Mouse (Mus musculus) CD4-positive helper T cell, adult 2 months (primary cell): ENCODE results near the gene Ddx28.
A peak's percentile ranks its signal among the peaks of the same experiment; 100 is the strongest.

Experiments
- DNase-seq: peaks from one replicate; pipeline ENCODE4 v3.0.0-alpha.2; 2012; ENCODE audit warnings: low read depth, missing footprints, low spot score

The Ddx28 gene

GRCm38 (mm10) chr8:106011643-106011986, at the start of gene Ddx28:
Gene Ddx28 (minus strand): TSS chr8:106011882.
- DNase-seq: no peak

DNA sequence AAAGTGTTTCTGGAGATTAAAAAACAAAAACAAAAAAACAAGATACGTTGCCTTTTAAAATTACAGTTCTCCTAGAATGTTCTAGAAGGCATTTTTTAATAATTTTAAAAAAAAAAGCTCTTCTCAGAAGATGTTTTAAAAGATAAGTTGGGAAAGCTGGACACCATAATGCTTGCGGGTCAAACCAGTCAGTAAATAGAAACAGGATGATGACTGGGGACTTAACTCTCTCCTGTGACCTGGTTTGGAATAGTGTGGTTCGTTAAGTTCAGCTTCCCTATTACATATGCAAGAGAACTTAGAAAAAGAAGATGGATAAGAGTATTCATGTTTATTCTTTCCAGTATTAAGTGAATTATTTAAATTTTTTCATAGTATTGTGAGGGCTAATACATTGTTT, 48.8 kb upstream of the Ddx28 start:
- peak; percentile 18 for DNase-seq

DNA sequence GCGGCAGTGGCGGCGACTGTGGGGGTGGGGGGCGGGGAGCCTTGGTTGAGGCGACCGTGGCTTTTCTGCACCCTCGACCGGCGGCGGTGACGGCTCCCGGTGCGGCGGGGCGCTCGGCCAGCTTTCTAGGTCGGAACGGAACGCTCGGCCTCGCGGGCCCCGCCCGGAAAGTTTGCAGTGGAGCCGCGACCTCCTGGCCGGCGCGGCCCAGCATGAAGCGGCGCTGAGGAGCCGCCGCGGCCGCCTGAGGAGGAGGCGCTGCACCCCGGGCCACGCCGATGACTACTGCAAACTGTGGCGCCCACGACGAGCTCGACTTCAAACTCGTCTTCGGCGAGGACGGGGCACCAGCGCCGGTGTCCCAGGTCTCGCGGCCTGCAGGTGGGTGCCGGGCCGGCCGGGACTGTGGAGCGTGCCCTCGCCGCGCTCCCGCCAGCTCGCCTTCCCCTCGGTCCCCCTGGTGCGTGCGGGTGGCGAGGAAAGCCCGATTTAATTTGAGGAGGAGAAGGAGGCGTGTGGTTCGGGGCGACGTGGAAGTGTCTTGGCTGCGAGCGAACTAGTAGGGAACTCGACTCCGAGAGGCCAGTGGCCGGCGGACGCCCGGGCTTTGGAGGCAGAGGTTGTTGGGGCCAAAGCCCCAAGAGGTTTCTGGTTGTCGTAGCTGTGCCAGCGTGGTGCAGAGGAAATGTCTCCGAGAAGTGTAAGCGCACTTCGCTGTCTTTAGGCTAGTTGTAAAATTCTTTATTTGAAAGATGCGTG, 48.1 kb upstream of the Ddx28 start:
- DNase-seq: no peak

- DNase-seq: peak; percentile 99
Measured at GRCm38 (mm10) chr8:106058731-106059612, 47.3 kb upstream of the Ddx28 start, which contains the start of gene Nfatc3. Gene Nfatc3 (plus strand): TSS chr8:106058840.

- DNase-seq: no peak
Measured at GRCm38 (mm10) chr8:106056455-106056982, 44.8 kb upstream of the Ddx28 start.

DNA sequence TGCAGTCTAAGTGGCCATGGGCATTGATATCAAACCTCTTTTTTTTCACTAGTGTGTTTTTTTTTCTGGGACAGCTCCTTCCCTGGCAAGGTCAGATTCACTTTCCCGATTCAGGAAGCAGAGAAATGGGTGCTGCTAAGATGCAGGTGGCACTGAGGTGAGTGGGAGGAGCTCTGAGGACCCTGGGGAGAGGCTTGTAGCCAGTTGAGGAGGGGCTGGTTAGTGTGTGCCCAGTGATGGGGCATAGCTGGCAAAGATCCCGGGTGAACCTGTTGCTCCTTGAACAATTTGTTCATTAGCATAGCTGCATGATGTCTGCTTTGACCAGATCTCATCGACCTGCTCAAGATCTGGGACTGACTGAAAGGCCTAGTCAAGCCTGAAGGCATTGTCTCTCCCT, 43.4 kb upstream of the Ddx28 start:
- DNase-seq: peak; percentile 34

DNA sequence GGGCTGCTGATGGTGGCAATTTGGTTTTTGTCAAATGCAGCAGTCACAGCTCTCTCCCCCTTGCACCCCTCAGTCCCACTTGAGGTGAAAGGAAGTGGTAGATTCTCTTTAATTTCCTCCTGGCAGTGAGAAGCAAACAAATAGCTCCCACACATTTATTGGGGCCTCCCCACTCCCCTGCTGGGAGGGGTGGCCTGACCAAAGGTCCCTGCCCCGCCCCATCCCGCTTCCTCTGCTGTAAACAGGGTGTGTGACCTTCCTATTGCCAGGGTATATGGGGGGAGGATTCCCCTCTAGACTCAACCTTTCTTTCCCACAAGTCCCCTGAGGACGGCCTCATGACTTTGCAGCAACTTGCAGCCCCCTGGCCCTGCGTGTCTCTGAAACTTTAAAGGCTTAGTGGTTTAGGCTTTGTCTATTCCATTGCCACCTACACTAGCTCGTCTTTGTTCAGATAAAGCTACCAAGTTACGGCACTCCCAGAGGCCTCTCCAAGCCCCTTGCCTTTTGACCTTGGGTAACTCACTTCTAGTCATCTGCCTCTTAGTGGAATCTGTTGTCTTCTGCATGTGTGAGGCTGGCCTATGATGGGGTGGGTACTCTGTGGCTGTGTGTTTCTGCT, 42.6 kb upstream of the Ddx28 start:
- peak; percentile 91 for DNase-seq

DNA sequence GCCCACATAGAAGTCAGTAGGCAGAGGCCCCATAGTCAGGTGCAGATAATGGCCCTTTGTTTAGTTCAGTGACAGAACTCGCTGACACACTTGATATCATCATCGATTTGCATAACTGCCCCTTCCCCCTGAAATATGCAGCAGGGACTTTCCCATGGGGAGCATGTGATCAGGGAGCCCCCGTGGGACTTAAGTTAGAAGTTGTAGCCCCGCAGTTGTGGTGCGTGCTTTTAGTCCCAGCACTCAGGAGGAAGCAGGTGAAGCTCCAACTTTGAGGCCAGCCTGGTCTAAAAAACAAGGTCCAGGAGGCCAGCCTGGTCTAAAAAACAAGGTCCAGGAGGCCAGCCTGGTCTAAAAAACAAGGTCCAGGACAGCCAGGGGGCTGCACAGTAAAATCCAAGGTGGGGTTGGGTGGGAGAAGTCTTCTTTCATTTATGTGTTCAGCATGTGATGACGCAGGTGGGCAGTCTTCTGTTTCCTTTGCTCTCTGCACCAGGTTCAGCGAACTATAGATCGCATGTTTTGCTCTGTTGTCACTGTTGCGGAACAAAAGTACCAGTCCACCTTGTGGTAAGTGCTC, 40.9 kb upstream of the Ddx28 start:
- peak; percentile 74 for DNase-seq

GRCm38 (mm10) chr8:106051068-106051467, 39.4 kb upstream of the Ddx28 start:
- DNase-seq: no peak

DNA sequence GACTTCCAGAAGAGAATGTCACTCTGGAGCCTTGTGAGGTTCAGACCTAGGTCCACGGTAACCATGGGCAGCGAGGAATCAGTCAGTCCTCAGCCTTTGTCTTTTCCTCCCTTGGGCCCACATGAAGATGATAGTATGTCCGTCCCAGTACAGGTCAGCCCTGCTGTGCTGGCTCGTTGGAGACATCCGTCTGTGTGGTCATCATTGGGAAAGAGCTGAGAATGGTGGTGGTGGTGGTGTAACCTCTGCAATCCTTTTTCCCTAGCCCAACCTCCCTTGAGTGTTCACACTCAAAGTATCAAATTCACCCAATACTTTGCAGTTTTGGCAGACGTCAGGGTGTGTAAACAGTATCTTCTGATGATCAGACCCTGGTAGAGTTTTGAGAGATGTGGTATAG, 38.2 kb upstream of the Ddx28 start:
- no peak for DNase-seq

DNA sequence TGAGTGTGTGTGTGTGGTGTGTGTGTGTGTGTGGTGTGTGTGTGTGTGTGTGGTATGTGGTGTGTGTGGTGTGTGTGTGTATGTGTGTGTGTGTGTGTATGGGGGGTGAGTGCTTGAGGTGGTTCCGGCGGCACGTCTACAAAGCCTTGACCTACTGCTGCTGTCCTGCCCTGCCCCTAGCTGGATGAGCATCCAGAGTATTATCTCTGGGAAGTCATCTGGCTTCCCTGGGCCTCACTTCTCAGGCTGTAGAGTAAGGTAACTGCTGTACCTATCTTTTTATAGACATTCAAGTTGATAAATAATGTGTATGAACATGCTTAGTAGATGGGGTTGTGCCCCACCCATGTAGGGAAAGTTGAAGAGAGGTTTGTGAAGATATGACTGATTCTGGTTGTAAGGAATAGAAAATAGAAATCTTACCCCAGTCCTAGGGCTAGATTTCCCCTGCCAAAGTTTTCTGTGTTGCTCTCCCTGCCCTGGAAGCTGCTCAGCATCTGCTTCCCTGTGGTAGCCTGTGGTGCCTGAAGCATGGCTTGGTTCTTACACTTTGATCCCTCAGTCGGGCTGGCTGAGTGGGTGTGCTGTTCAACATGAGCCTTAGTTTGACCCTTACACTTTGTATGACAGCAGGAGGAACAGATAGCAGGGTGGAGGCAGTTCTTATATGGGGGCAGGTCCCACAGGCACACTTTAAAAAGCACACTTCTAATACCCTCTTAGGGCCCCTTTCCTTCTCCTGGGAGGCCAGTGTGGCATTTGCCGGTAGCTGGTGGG, 36.4 kb upstream of the Ddx28 start:
- DNase-seq: no peak

DNA sequence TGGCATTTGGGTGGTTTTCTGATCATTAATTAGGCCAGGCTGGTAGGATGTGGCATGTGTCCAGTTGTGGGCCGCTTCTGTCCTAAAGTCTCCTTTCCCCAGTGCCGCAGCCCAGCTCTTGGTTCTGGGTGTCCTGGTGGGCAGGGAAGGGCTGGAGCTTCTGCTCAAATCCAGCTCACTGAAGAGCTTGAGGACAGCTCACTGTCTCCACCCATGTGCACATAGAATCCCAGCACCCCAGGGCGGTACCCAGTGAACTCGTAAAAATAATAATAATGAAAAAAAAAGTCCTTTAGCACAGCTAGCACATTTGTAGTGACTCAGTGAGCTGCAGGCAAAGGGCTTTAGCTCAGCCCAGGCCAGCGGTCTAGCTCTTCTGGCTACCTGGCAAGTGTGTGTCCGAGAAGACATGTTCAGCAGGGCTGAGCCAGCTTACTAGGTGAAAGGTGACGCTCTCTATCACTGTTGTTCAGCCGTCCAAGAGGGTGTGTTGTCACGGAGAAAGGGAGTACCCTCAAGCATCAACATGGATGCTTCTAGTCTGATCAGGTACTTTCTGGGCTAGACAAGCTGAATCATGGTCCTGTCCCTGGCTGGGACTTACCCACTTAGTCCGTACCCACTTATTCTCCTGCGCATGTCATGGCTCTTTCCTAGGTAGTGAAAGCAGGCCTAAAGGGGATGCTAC, 35.3 kb upstream of the Ddx28 start:
- DNase-seq: no peak

DNA sequence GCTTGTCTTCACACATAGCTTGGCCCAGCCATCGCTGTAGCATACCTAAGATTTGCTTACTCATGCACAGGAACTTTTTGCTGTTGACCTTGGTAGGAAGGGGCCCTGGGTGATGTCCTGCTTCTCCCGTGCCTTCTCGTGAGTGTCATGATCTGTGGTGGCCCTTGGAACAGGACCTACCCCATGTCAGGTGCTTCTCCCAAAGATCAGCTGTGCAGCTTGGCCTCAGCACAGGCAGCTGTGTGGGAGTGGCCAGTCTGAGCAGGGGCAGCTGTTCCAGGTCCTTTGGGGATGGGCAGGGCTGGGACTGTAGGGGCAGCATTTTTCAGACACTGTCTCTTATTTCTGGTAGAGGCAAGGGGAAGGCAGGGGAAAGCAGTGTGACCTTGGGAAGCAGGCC, 32.5 kb upstream of the Ddx28 start:
- no peak for DNase-seq

DNA sequence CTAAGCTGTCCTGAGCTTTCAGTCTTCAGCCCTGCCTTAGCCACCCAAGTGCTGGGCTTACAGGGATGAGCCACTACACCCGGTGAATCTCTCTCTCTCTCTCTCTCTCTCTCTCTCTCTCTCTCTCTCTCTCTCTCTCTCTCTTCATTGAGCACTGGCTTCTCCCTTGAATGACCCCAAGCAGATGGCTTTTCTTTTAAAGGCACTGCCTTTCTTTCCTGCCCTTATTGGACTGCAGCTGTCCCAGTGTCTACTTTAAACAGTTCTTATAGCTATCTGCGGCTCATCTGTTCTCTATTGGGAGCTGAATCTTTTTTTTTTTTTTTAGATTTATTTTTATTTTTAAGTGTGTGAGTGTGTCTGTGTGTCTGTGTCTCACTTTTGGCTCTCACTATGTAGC, 31.4 kb upstream of the Ddx28 start:
- no peak for DNase-seq

- DNase-seq: no peak
Measured at GRCm38 (mm10) chr8:106040218-106040617, 28.5 kb upstream of the Ddx28 start.

DNA sequence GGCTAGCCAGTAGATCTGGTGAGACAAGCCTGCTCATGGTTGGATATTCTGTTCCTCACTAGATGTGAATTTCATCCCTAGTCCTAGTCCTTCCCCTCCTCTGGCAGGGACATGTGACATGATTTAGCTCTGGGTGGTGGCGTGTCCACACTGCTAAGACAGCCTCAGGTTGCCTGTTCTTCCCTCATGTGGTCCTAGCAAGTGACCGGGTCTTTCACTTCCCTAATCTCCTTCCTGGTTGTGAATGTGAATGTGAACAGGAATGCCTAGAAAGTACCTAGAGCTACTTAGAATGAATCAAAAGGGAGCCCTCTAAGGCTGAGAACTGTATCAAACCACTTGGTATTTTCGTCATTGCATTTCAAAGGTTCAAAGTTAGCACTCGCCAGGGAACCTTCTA, 27.9 kb upstream of the Ddx28 start:
- no peak for DNase-seq

DNA sequence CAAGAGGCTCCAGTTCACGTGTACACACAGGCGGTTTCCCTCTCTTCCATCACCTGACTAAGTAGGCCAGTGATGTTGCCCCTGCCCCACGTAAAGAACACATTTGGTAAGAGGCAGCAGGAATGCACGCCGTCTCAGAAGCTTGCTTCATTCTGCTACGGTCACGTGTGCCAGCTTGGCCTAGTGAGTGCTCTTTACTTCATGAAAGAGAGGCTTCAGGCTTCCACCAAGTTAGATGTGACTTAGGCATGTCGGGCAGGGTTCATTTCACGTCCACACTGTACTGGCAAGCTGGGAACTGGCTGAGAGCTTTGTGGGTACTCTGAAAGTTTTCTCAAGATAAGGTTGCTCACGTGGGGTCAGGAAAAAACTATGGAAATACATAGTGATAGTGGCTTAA, 27.0 kb upstream of the Ddx28 start:
- no peak for DNase-seq

GRCm38 (mm10) chr8:106022483-106022882, 10.8 kb upstream of the Ddx28 start:
- DNase-seq: peak; percentile 76

- DNase-seq: no peak
Measured at GRCm38 (mm10) chr8:106018039-106018438, 6.4 kb upstream of the Ddx28 start.

GRCm38 (mm10) chr8:106017130-106017529, 5.4 kb upstream of the Ddx28 start:
- DNase-seq: peak; percentile 72
